Mouse (Mus musculus) midbrain, embryonic 12.5 days (tissue): ENCODE data around the gene Dnajb12. TPM values are rescaled to one million over a fixed set of nuclear protein-coding genes. Genes with fewer than 3 reads are reported as not detected.
"Not testable (repeated sequence)": the region's sequence is repeated elsewhere in the genome, so short reads cannot be mapped to it uniquely, and the experiment has no call there.

Experiments
- ATAC-seq: fragments of 200-750 bp; cut with Nextera tagmentation; 2 replicates; pipeline ENCODE4 v1.8.0; 2017; ENCODE audit warnings: low read depth, moderate TSS enrichment, moderate library complexity; ENCODE audit not compliant: low FRiP score
- H3K27ac ChIP-seq: fragments of 300-500 bp; sonication (generic); replicated peaks from 2 replicates; pipeline ENCODE4 v1.5.1; 2016; ENCODE audit warnings: mild to moderate bottlenecking
- H3K27me3 ChIP-seq: fragments of 300-500 bp; sonication (generic); 2 replicates; pipeline ENCODE4 v1.6.1; 2016; ENCODE audit warnings: mild to moderate bottlenecking
- H3K36me3 ChIP-seq: fragments of 300-500 bp; sonication (generic); 2 replicates; pipeline ENCODE4 v1.6.1; 2016
- H3K4me1 ChIP-seq: fragments of 300-500 bp; sonication (generic); 2 replicates; pipeline ENCODE4 v1.6.1; 2016
- H3K4me2 ChIP-seq: fragments of 300-500 bp; sonication (generic); replicated peaks from 2 replicates; pipeline ENCODE4 v1.6.1; 2016; ENCODE audit warnings: mild to moderate bottlenecking, moderate library complexity
- H3K4me3 ChIP-seq: fragments of 300-500 bp; sonication (generic); 2 replicates; pipeline ENCODE4 v1.5.1; 2016; ENCODE audit warnings: mild to moderate bottlenecking
- H3K9ac ChIP-seq: fragments of 300-500 bp; sonication (generic); replicated peaks from 2 replicates; pipeline ENCODE4 v1.6.1; 2016; ENCODE audit warnings: mild to moderate bottlenecking, moderate library complexity
- H3K9me3 ChIP-seq: fragments of 300-500 bp; sonication (generic); 2 replicates; pipeline ENCODE4 v1.6.1; 2016; ENCODE audit warnings: mild to moderate bottlenecking
- WGBS: fragments of 180-500 bp; shearing (Covaris S2); methylation state at CpG from one replicate; pipeline ENCODE4 v1.1.7; 2016; 5-methylcytosine and 5-hydroxymethylcytosine counted together
- polyA plus RNA-seq: library from polyadenylated mRNA; unstranded; fragments of >200 nt; fragmentation: Nextera tagmentation; extraction: Ambion mirVana; gene quantifications from 2 replicates; pipeline ENCODE4 v1.2.1, GENCODE M21; 2016

Dnajb12 gene
- polyA plus RNA-seq, 1 experiment from 2014 or later: 22.7 TPM

DNA sequence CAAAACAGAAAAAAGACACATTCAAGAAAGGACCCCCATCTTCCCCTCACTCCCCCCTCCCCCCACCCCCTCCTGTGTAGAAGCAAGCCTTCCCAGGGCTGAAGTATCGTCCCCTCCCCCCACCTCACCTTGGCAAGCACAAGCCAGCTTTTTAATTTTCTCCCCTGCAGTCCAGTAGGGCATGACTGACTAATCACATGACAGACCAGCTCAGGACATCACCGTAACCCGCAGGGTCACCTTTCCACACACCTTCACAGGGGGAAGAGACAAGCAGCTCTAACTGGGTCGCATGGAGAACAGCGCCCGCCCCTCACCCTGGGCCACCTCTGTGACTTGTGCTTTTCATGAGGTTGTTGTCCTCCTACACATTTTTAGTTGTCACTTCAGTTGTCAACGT is 30.0 kb upstream of the Dnajb12 start:
- ATAC-seq: no peak
- no peak overlapping the region for H3K27ac ChIP-seq
- no peaks in the 10 kb centered on the region for H3K9me3 ChIP-seq
- H3K9ac ChIP-seq: no peak overlapping the region
- no peak overlapping the region for H3K4me2 ChIP-seq
- no peak overlapping the region for H3K4me3 ChIP-seq
- H3K36me3 ChIP-seq: no peaks in the 10 kb centered on the region
- no peaks in the 10 kb centered on the region for H3K27me3 ChIP-seq
- WGBS: 85% methylated on average over 6 of the region's 7 CpGs
- H3K4me1 ChIP-seq: no peaks in the 10 kb centered on the region

DNA sequence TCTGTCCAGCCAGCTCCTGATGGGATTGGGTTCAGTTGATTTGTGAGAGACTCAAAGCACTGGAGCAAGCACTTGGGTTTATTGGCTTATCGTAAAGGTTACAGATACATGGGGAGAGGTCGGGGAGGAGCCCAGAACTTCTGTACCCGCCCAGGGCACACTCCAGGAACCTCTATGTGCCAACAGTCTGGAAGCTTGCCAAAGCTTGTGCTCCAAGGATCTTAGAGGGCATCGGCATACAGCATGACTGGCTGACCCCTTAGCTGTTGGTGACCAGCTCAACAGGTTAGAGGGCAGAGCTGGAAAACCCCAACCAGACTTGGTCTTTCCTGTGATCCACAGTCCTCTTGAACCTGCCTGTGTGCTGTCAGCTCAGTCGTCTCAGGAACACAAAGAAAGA is 22.2 kb upstream of the Dnajb12 start:
- Histone ChIP-seq H3K4me2 (no peak overlapping the region), H3K27me3 (no peaks in the 10 kb centered on the region), H3K9ac (no peak overlapping the region), H3K4me1 (no peaks in the 10 kb centered on the region), H3K36me3 (no peaks in the 10 kb centered on the region), H3K9me3 (no peaks in the 10 kb centered on the region), H3K4me3 (no peak overlapping the region), H3K27ac (no peak overlapping the region)
- ATAC-seq: no peak
- WGBS: 90% methylated on average over 5 of the region's 5 CpGs

DNA sequence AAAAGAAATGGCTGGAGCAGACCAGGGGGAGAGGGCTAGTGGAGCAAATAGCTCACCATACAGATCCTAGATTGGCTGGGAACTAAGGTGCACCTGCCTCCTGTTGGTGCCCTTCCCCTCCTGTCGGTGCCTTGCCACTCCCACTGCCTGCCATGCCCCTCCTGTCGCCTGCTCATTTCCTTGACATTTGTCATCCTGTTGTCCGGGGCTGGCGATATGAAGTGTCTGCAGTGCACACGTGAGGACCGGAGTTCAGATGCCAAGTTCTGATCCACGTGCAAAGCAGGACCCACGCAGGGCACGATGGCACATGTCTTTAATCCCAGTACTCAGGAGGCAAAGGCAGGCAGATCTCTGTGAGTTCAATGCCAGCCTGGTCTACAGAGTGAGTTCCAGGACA is 18.7 kb upstream of the Dnajb12 start:
- peaks cover 3% of the 10 kb centered on the region; the same call in 1 of the 2 replicates for H3K4me1 ChIP-seq
- ATAC-seq: no peak
- 88% methylated on average over 9 of the region's 9 CpGs for WGBS
- no peak overlapping the region for H3K27ac ChIP-seq
- H3K4me3 ChIP-seq: no peak overlapping the region
- H3K36me3 ChIP-seq: no peaks in the 10 kb centered on the region
- H3K9me3 ChIP-seq: no peaks in the 10 kb centered on the region
- no peak overlapping the region for H3K9ac ChIP-seq
- H3K27me3 ChIP-seq: 0 out of 2 replicates have a peak, but pooled peaks cover 3% of the 10 kb centered on the region
- H3K4me2 ChIP-seq: no peak overlapping the region

DNA sequence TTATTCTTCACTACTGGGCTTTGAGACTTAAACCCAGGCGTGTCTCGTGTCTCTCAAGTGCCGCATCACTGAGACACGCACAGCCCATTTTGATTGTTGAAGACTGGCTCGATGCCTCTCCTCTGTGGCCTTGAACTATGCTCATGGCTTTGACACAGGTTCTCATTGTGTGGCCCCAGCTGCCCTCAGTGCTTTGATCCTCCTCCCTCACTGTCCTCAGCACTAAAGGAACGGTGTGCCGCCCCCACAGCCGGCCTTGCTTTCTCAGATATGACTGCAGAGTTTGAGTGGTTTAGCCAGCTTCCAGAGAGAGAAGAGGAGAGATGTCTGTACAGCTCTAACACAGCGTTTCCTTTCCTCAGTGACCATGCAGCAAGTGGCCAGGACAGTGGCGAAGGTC is 18.2 kb upstream of the Dnajb12 start:
- ATAC-seq: no peak
- no peak overlapping the region for H3K4me3 ChIP-seq
- H3K9ac ChIP-seq: no peak overlapping the region
- H3K36me3 ChIP-seq: no peaks in the 10 kb centered on the region
- no peak overlapping the region for H3K27ac ChIP-seq
- H3K4me2 ChIP-seq: no peak overlapping the region
- H3K9me3 ChIP-seq: no peaks in the 10 kb centered on the region
- H3K27me3 ChIP-seq: 0 out of 2 replicates have a peak, but pooled peaks cover 3% of the 10 kb centered on the region
- 81% methylated on average over 10 of the region's 10 CpGs for WGBS
- H3K4me1 ChIP-seq: peaks cover 3% of the 10 kb centered on the region; the same call in 1 of the 2 replicates

DNA sequence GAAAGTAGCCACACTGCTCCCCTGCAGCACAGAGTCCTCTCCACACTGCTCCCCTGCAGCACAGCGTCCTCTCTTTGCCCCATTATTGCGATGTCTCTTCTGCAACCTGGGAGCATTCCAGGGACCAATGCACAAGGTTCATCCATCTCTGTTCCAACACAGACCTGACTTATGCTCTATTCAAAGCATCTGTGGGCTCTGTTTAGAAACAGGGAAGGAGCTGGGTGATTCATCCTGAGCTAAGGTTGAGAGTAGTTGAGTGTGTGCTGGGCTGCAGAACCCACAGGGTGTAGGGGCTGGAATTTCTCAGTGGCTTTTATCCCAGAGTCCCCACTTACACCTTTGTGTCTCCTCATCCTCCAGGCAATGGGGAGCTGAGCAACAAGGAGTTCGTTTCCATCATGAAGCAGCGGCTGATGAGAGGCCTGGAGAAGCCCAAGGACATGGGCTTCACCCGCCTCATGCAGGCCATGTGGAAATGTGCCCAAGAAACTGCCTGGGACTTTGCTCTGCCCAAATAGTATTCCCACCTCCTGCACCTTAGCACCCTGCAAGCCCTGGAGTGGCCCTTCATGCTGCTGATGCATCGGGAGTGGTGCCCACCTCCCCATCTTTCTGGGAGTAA is 16.4 kb upstream of the Dnajb12 start:
- no peak overlapping the region for H3K27ac ChIP-seq
- no peaks in the 10 kb centered on the region for H3K9me3 ChIP-seq
- 0 out of 2 replicates have a peak, but pooled peaks cover 3% of the 10 kb centered on the region for H3K27me3 ChIP-seq
- H3K4me3 ChIP-seq: no peak overlapping the region
- H3K9ac ChIP-seq: no peak overlapping the region
- no peak overlapping the region for H3K4me2 ChIP-seq
- H3K36me3 ChIP-seq: no peaks in the 10 kb centered on the region
- WGBS: 91% methylated on average over 6 of the region's 6 CpGs
- no peak for ATAC-seq
- H3K4me1 ChIP-seq: peaks cover 3% of the 10 kb centered on the region; the same call in 1 of the 2 replicates

DNA sequence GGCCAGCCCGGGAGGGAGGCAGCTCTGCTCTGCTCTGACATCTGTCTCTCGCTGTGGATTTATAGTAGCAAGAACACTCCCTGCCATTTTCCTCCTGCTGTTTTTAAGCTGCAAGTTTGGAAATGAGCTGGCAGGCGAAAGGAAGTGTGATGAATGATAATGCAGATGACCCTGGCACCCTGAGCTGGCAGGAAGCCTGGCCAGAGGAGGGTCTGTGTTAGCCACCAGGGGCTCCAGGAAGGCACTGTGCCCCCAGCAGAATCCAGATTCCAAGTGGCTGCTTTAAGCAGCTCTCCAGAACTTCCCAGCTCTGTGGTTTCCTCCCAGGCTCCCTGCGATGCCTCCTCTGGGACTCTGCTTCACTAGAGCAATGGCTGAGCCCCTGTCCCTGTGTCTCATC is 15.7 kb upstream of the Dnajb12 start:
- Histone ChIP-seq H3K9ac (no peak overlapping the region), H3K9me3 (no peaks in the 10 kb centered on the region), H3K4me3 (no peak overlapping the region), H3K4me1 (peaks cover 3% of the 10 kb centered on the region; the same call in 1 of the 2 replicates), H3K4me2 (no peak overlapping the region), H3K36me3 (no peaks in the 10 kb centered on the region), H3K27me3 (0 out of 2 replicates have a peak, but pooled peaks cover 3% of the 10 kb centered on the region), H3K27ac (no peak overlapping the region)
- ATAC-seq: no peak
- WGBS: 44% methylated on average over 4 of the region's 4 CpGs

DNA sequence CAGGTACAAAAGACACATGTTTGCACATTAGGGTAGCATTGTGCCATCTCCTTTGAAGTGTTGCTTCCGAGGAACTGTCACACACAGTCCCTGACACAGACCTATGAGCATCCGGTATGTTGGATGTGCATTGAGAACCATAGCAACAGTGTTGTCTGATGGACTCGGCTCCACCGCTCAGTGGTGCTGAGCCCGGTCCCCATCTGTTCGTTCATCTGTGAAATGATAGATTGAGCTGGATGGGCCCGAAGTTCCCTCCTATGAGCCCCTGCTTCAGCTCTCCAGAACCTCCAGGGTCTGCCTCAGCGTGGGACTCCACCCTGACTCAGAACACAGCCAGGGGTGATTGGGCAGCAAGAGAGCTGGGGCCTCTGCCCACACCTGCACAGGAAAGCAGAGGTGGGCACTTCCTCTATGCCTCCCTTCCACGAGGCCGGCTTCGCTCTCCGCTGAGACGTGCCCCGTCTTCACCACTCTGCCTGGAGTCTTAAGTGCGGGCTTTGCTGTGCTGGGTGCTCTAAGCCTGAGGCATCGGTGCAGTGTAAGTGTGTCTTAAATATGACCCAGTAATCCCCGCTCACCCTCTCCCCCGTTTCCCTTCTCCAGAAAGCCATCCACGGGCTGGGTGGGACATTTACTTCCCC is 15.0 kb upstream of the Dnajb12 start:
- no peaks in the 10 kb centered on the region for H3K9me3 ChIP-seq
- 63% methylated on average over 19 of the region's 19 CpGs for WGBS
- H3K4me1 ChIP-seq: peaks cover 3% of the 10 kb centered on the region; the same call in 1 of the 2 replicates
- ATAC-seq: no peak
- H3K4me3 ChIP-seq: no peak overlapping the region
- H3K9ac ChIP-seq: no peak overlapping the region
- H3K27ac ChIP-seq: no peak overlapping the region
- H3K36me3 ChIP-seq: no peaks in the 10 kb centered on the region
- H3K4me2 ChIP-seq: no peak overlapping the region
- H3K27me3 ChIP-seq: 0 out of 2 replicates have a peak, but pooled peaks cover 3% of the 10 kb centered on the region

DNA sequence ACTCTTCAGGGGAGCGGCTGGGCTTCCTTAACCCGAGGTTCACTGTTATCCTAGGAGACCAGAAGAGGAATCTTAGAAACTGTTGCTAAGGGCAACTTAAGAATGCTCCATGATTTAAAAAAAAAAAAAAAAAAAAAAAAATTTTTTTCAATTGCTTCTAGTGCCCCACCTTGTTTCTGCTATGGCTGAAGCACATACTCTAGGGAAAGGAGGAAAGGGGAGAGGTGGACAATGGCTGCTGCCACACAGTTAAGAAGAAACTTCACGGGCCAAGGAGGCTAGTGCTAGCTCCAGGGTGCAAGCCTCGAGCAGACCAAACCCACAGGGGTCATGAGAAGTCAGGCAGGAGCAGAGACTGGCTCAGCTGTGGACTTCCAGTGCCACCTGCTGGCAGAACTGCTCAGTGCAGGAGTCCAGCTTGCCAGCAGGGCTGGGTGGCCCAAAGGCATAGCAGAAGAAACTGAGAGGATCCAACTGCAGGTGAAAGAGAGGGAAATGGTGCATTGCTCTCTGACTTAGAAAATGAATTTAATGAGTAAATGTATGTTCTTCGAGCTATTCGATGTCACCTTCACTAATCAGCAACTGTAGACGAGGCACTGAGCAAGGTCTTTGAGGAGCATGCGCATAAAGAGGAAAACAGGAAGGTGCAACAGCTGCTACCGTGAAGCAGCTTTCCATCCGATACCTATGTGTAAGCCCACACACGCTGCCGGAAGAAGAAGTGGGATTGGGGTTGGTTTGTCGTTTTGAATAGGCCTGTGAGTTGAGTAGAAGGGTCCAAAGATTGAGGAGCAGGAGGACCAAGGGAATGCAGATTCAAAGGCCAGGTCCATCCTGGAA is 14.3 kb upstream of the Dnajb12 start:
- 37% methylated on average over 13 of the region's 13 CpGs for WGBS
- H3K4me1 ChIP-seq: peaks cover 3% of the 10 kb centered on the region; the same call in 1 of the 2 replicates
- no peak overlapping the region for H3K27ac ChIP-seq
- H3K36me3 ChIP-seq: no peaks in the 10 kb centered on the region
- no peaks in the 10 kb centered on the region for H3K9me3 ChIP-seq
- no peak overlapping the region for H3K4me2 ChIP-seq
- peak; percentile 72; the same call in 1 of the 2 replicates for ATAC-seq
- no peak overlapping the region for H3K4me3 ChIP-seq
- 0 out of 2 replicates have a peak, but pooled peaks cover 3% of the 10 kb centered on the region for H3K27me3 ChIP-seq
- H3K9ac ChIP-seq: no peak overlapping the region

DNA sequence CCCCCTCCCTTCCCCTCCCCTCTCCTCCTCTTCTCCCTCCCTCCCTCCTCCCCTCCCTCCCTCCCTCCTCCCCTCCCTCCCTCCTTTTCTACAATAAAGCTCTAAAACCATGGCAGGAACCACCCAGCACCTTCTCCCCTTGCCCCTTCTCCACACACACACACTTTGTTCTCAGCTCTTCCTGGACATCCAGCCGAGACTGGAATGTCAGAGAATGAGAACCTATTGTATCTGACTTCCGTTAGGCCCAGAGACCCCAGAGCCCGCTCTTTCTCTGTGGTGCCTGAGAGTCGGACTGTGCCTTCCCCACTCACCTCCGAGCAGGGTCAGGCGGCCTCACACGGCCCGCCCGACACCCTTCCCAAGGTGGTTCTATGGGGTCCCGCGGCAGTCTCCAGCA is 11.1 kb upstream of the Dnajb12 start:
- Histone ChIP-seq H3K27me3 (0 out of 2 replicates have a peak, but pooled peaks cover 3% of the 10 kb centered on the region), H3K4me3 (no peak overlapping the region), H3K27ac (no peak overlapping the region), H3K4me1 (peaks cover 3% of the 10 kb centered on the region; the same call in 1 of the 2 replicates), H3K4me2 (no peak overlapping the region), H3K9me3 (no peaks in the 10 kb centered on the region), H3K36me3 (no peaks in the 10 kb centered on the region), H3K9ac (no peak overlapping the region)
- 61% methylated on average over 11 of the region's 11 CpGs for WGBS
- ATAC-seq: no peak

DNA sequence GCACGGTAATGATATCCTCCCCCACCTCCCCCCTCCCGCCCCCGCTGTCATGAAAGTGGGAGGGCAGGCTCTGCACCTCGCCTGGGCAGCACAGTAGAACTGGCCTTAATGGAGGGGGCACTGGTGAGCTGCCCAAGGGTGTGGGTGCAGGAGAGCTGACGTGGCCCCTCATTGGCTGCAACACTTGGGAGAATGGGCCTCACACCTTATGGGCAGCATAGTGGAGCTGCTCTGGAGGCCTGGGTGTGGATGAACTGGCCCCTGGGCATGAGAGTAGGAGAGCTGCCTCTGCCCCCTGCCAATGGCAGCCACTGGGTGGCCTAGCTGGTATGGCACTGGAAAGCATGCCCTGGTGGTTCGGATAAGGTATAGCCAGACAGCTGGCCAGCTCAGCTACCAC is 9.3 kb upstream of the Dnajb12 start:
- H3K9me3 ChIP-seq: no peaks in the 10 kb centered on the region
- H3K27ac ChIP-seq: no peak overlapping the region
- H3K36me3 ChIP-seq: no peaks in the 10 kb centered on the region
- whole genome bisulfite sequencing: 85% methylated on average over 6 of the region's 6 CpGs
- no peak overlapping the region for H3K4me3 ChIP-seq
- H3K4me1 ChIP-seq: no peaks in the 10 kb centered on the region
- ATAC-seq: no peak
- no peak overlapping the region for H3K9ac ChIP-seq
- H3K27me3 ChIP-seq: no peaks in the 10 kb centered on the region
- no peak overlapping the region for H3K4me2 ChIP-seq

DNA sequence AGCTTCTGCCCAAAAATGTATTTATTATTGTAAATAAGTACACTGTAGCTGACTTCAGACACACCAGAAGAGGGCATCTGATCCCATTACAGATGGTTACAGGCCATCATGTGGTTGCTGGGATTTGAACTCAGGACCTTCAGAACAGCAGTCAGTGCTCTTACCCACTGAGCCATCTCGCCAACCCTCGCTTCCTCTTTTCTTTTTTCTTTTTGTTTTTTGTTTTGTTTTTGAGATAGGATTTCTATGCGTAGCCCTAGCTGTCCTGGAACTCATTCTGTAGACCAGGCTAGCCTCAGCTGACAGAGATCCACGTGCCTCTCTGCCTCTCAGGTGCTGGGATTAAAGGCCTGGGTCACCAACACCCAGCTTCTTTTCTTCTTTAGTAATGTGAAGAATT is 6.7 kb upstream of the Dnajb12 start:
- H3K27me3 ChIP-seq, H3K27ac ChIP-seq, H3K36me3 ChIP-seq, H3K4me2 ChIP-seq, ATAC-seq, H3K4me3 ChIP-seq, H3K9ac ChIP-seq, H3K4me1 ChIP-seq, H3K9me3 ChIP-seq: not testable (repeated sequence)
- 89% methylated on average over 4 of the region's 4 CpGs for WGBS

DNA sequence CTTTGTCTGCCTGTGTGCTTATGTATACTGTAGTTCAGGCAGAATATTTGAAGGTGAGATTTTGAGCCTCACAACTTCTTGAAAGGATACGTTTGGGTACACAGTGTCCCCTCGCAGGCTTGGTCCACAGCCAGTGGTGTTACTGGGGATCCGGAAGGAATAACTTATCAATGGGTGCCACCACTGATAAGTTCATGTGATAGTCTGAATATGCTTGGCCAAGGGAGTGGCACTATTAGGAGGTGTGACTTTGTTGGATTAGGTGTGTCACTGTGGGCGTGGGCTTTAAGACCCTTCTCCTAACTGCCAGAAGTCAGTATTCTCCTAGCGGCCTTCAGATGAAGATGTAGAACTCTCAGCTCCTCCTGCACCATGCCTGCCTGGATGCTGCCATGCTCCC is 6.2 kb upstream of the Dnajb12 start:
- H3K9ac ChIP-seq: no peak overlapping the region
- H3K36me3 ChIP-seq: no peaks in the 10 kb centered on the region
- no peak overlapping the region for H3K4me3 ChIP-seq
- no peaks in the 10 kb centered on the region for H3K4me1 ChIP-seq
- H3K9me3 ChIP-seq: no peaks in the 10 kb centered on the region
- H3K27ac ChIP-seq: no peak overlapping the region
- ATAC-seq: no peak
- no peaks in the 10 kb centered on the region; the same call in 1 of the 2 replicates for H3K27me3 ChIP-seq
- WGBS: 86% methylated on average over 5 of the region's 5 CpGs
- no peak overlapping the region for H3K4me2 ChIP-seq
